Mouse (Mus musculus) embryonic stem cell, embryonic (primary cell): Measurements from ENCODE around the gene Pank1.

Source experiments
- CTCF ChIA-PET, 4 experiments: fragments of 300-600 bp in 2 of 4; fragments of 350-600 bp in 2 of 4; sonication (Branson Sonifier 250); formaldehyde crosslinking; loops; one replicate each; lab custom pipeline; 2022; ENCODE audit warnings: inconsistent platforms in 2 of 4; lab: Charles Lee
- POLR2A ChIA-PET, 4 experiments: fragments of 300-600 bp in 2 of 4; fragments of 350-600 bp in 2 of 4; sonication (Branson Sonifier 250); formaldehyde crosslinking; loops; one replicate each; lab custom pipeline; 2022; ENCODE audit warnings: antibody characterized with exemption in 4 of 4, inconsistent platforms in 1 of 4; lab: Charles Lee

Gene Pank1

DNA sequence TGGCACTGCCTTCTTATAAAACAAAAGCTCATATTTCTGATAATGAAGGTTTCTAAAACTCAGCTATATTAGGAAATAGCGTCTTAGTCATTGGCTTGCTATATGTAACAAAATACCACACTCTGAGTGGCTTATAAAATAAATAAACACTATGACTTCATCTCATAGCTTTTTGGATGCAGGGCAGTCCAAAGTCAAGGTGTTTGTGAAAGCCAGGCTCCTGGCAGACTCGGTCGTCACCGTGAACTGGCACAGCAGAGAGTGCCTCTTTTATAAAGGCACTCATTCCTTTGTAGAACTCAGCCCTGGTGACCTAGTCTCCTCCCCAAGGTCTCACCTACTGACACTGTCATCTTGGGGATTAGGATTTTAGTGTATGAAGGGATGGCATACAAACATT, 66.5 kb downstream of the Pank1 start:
- ChIA-PET POLR2A (interaction anchor here in 1 of 4 experiments (0.7 kb wide), 1 partner anchor 106 kb away, joined by 3 read pairs; no protein-coding TSS in a partner anchor), CTCF (interaction anchor here in 1 of 4 experiments (1.1 kb wide), 1 partner anchor 14 kb away, joined by 4 read pairs; no protein-coding TSS in a partner anchor)

DNA sequence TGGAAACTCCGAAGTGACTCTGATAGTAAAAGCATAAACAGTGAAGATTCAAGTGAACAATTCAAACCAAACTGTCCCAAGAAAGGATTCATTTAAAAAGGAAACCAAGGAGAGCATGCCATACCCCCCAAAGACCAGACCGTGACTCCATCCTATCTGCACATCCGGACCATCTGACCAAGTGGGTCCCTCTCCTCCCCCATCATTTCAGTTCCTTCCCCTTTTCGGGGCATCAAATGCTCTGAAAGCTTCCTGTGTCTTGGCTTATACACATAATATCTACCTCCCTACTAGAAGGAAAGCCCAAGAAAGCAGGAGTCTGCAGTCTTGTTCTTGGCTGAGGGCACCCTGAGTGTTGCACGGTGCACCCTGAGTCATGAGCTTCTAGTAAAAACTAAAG, 72.1 kb downstream of the Pank1 start:
- CTCF ChIA-PET = no interaction called here
- POLR2A ChIA-PET = interaction anchor here in 1 of 4 experiments (0.5 to 0.6 kb wide), 2 partner anchors 16 to 101 kb away, joined by 3 read pairs; no protein-coding TSS in a partner anchor

DNA sequence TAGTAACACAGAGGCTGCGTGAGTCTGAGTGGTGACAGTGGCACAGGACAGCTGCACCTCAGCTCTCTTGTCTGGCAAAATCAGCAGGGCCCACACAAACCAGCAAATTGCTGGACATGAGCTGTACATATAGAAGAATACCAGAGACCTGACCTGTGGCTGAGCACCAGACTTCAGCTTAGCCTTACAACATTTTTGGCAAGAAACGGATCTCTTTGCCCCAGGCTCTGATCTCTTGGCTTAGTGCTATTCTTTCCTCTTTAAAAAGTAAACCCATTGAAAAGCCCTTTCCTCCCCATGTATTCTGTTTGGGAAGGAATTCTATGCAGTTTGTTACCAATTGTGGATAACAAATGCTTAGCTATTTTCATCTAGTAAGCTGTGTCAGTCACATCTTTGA, 74.2 kb downstream of the Pank1 start:
- ChIA-PET CTCF (no interaction called here), POLR2A (interaction anchor here in 2 of 4 experiments (0.5 to 0.9 kb wide), 2 partner anchors 13 to 78 kb away, joined by 4 read pairs; no protein-coding TSS in a partner anchor)

DNA sequence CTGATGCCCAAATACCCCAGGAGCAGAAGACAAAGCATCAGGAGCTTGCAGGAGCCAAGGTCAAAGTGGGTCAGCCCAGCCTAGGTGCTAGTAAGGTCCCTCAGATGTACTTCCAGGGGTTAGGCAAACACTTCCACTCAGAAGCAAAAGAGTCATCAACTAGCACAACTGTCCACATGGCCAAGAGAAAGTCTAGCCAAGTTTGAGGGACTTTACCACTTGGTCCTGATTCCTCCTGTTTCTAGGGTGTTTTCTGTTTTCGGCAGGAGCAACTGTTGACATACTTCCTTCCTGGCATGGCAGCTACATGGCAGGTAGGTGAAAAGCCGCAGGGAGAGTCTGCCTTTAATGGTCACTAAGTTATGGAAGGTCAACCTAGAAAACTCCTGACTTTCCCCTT, 74.7 kb downstream of the Pank1 start:
- CTCF ChIA-PET = no interaction called here
- POLR2A ChIA-PET = interaction anchor here in 2 of 4 experiments (0.5 to 0.9 kb wide), 2 partner anchors 13 to 78 kb away, joined by 4 read pairs; no protein-coding TSS in a partner anchor

DNA sequence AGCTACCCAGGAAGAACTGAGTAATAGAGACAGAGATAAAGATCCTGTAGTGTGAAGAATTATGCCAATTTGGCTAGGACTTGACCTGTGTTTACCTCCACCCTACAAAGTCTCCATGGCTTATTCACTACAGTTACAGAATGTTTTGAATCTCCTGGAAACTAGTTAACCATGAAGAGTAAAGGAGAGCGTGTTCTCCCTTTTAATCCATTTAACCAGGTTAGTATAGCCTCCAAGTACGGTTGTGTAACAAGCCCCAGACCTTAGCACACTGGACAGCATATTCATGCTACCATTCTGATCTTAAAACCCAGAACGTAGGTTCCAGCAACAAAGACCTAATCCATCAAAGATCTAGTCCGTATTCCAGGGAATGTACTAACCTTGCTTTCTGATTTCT, 75.9 kb downstream of the Pank1 start:
- CTCF ChIA-PET = no interaction called here

DNA sequence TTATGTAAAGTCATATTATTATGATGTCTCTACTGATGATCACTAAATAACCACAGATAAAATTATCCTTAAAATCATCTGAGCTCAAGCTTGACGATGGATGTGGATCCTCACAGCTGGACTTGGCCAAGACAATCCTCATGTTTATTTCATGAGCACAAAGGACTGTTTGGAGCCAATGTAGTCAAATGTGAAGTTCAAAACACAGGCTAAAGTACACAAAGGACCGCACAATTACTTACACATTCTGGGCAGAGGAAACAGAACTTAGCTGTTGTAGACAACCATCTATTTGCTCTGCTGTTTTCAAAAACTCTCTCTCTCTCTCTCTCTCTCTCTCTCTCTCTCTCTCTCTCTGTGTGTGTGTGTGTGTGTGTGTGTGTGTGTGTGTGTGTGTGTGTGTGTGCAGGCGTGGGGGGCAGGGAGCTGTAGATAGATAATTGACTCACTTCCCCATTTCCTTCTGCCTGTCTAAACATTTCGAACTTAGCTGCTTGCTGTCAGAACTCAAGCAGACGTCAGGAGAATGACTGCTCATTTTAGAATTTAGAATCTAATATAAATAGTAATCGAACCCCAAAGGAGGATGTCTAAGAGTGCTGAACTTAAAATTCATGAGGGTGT, 79.5 kb downstream of the Pank1 start:
- ChIA-PET CTCF (interaction anchor here in 1 of 4 experiments (0.6 kb wide), 1 partner anchor 27 kb away, joined by 3 read pairs; no protein-coding TSS in a partner anchor), POLR2A (interaction anchor here in 2 of 4 experiments (0.6 to 0.7 kb wide), 2 partner anchors 15 to 78 kb away, joined by 3 to 4 read pairs; no protein-coding TSS in a partner anchor)

More for the DNA sequence above, 75.9 kb downstream of the Pank1 start:
- POLR2A ChIA-PET = no interaction called here

DNA sequence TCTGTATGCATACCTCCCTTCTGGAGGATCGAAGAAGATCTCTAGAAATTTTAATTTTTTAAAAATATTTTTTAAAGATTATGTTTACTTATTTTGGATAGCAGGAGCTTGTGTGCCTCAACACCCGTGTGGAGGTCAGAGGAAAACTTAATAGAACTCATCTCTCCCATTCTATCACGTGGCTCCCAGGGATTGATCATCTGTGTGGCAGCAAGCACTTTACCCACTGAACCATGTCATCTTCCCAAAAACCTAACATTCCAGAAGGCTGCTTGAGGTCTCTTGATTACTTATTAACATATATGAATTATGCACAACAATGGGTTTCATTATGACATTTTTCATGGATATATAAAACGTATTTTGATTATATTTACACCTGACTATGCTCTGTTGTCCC, 82.9 kb downstream of the Pank1 start:
- ChIA-PET CTCF (interaction anchor here in 1 of 4 experiments (0.5 kb wide), 1 partner anchor 541 kb away, joined by 6 read pairs; the partner anchor contains the start of gene Acta2), POLR2A (no interaction called here)

DNA sequence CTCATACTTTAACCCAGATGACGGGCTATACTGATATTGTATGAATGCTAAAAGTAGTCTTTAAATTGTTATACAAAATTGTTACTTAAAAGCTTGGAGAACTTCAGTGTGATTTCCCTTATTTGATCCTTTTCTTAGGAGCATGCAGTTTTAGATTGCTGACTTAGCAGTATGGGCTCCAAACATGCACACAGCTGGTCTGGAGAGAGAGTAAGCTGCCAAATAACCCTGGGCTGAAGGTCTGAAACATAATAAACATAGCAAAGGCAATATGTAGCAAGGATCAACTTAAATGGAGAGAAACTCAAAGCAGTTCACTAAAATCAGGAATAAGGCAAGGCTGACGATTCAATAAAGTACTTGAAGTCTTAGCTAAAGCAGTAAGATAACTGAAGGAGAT, 96.8 kb downstream of the Pank1 start:
- CTCF ChIA-PET = no interaction called here
- POLR2A ChIA-PET = no interaction called here

DNA sequence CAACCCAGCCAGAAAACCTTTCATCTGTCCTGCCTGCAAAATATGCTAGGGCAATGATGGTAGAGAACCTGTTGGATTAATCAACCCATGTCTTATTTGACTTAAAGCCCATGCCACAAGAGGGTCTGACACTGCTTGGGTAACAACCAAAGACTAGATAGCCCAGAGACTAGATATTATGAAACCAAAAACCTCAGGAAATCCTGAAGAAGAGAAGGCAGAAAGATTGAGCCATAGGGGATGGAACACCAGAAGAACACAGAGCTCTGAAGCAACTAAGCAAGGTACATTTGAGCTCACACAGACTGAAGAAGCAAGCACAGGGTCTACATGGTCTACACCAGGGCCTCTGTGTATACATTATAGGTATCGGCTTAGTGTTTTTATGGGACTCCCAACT, 100.3 kb downstream of the Pank1 start:
- ChIA-PET CTCF (no interaction called here), POLR2A (no interaction called here)

DNA sequence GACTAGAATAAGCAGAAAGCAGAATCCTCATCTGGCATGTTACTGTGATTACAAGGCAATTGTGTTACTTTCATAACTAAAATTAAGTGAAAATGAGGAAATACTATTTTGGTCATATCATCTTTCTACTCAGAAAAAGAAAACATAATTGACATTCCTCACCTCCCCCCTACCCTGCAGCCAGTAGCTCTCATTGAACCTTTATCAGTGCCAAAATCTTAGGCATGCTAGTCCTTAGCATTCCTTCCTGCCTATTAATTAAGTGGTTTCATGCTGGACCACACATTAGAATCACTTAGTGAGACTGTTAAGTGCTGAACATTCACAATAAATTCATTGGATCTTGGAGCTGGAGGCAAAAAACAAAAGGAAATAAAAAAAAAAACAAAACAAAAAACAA, 101.2 kb downstream of the Pank1 start:
- ChIA-PET POLR2A (no interaction called here), CTCF (no interaction called here)

DNA sequence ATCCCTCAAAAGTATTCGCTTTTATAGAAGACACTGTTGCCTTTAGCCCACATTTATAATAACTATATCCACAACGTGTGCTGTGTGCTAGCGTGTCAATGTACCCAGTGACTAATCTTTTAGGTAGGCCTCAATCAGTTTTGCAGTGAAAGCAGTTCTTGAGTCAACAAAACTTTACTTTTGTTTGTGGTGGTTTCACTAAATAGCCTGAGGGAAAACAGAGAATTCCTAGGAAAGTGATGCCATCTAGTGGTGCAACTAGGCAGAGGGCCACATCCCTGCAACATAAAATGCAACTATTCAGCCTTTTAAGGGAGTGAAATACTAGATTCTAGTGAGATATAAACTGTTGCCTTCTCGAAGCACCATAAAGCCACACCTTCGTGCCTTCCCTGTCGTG, 106.5 kb downstream of the Pank1 start:
- CTCF ChIA-PET = no interaction called here
- POLR2A ChIA-PET = no interaction called here

DNA sequence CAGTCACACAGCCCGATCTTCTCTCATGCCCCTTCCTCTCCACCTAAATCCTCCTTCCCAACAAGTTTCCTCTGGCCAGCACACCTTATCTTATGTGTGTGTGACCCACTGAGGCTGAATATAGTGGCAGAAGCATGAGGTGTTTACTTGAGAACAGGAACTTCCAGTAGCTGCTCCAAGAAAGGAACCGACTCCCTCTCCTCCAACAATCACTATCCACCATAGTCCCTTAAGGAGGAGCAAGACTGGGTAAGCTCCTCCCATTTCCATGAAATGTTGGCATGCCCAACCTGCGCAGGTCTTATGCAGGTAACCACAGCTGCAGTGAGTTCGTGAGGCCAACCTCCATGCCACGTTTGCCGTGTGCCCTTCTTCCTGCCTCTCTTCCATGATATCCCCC, 108.5 kb downstream of the Pank1 start:
- CTCF ChIA-PET = interaction anchor here in 3 of 4 experiments (0.7 to 1.4 kb wide), 4 partner anchors 20 to 1071 kb away, joined by 3 read pairs; partner anchors contain the start of gene Ifit2 (in 1 of the 3)
- POLR2A ChIA-PET = no interaction called here

DNA sequence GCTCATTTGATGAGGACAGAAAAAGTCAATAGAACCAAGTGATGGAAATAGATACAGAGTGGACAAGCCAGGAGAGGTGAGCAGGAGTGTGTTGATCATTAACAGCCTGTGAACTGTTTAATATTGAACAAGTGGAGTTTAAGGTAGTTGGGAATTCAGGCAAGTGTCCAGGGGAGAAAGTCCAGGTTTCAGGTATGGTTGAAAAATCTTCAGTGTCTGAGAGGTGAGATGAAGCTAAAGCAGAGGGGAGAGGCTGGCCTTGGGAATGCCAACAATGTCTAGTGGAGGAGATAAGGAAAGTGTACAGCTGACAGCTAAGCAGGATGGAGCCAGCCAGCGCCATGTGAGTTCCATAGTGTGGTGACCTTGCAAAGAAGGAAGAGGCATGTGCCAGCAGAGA, 120.5 kb downstream of the Pank1 start:
- CTCF ChIA-PET = interaction anchor here in 1 of 4 experiments (0.6 kb wide), 1 partner anchor 519 kb away, joined by 4 read pairs; no protein-coding TSS in a partner anchor

More for the DNA sequence above, 120.5 kb downstream of the Pank1 start:
- POLR2A ChIA-PET = interaction anchor here in 1 of 4 experiments (2.2 kb wide), 1 partner anchor 12 kb away, joined by 6 read pairs; the partner anchor contains the start of gene Slc16a12
